Mouse (Mus musculus) kidney, adult 2 months (tissue): Measurements from ENCODE around the gene Amn1.

Experiments used
- CTCF ChIP-seq: fragments of 200-500 bp; conservative IDR thresholded peaks from 2 replicates; pipeline ENCODE4 v1.5.1; 2011; ENCODE audit warnings: low read depth, mild to moderate bottlenecking, control low read depth, low read length, moderate library complexity, mixed read lengths; ENCODE audit not compliant: insufficient read depth, insufficient read length
- POLR2A ChIP-seq: fragments of 200-500 bp; IDR thresholded peaks from one replicate; pipeline ENCODE4 v1.6.1; 2011; ENCODE audit warnings: low read depth, low read length, control low read depth

DNA sequence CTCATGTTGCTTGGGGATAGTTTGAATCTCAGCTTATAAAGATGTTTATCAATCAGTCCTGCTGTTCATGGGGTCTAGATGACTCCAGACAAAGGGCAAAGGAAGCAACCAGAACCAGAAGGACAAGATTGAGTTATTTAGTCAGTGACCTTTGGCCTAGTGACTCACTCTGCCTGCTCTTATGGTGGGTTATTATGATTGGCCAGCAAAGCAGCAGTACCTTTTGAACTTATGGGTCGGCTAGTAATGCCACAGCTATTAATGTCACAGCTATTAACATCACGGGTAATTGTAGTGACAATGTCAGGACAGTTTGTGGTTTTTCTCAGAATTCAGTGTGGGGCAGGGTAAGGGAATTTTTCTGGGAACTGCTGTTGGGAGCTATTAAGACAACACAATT, 50.6 kb downstream of the Amn1 start:
- TF ChIP-seq CTCF (no peak), POLR2A (no peak)
